Mouse (Mus musculus) ES-E14 (cell line): ENCODE data around the gene Sppl2b.

Experiments
- CHD2 ChIP-seq: IDR thresholded peaks from 2 replicates; pipeline ENCODE4 v1.6.1; 2014; ENCODE audit warnings: mild to moderate bottlenecking, low read depth, low read length, inconsistent platforms
- HCFC1 ChIP-seq: IDR thresholded peaks from 2 replicates; pipeline ENCODE4 v1.6.1; 2012; ENCODE audit warnings: low read length, inconsistent platforms, borderline replicate concordance; ENCODE audit not compliant: insufficient read depth
- ZNF384 ChIP-seq: IDR thresholded peaks from 2 replicates; pipeline ENCODE4 v1.6.1; 2012; ENCODE audit warnings: low read depth, low read length, inconsistent platforms

- TF ChIP-seq HCFC1 (no peak), CHD2 (no peak), ZNF384 (no peak)
These were observed 19.5 kb upstream of the Sppl2b start for GRCm38 (mm10) chr10:80835617-80836016.
